Mouse (Mus musculus) E14TG2a.4 (cell line): ENCODE data around the gene Cyp4a29.
"Not testable (repeated sequence)": the region's sequence is repeated elsewhere in the genome, so short reads cannot be mapped to it uniquely, and the experiment has no call there.

Source experiments
- H3K27me3 ChIP-seq: 2 replicates; pipeline ENCODE4 v1.6.1; 2014; ENCODE audit warnings: low read length, control low read depth; ENCODE audit not compliant: insufficient read depth
- H3K36me3 ChIP-seq: 2 replicates; pipeline ENCODE4 v1.6.1; 2014; ENCODE audit warnings: low read length, control low read depth; ENCODE audit not compliant: insufficient read depth
- H3K4me1 ChIP-seq: replicated peaks from 2 replicates; pipeline ENCODE4 v1.6.1; 2014; ENCODE audit warnings: low read depth, low read length, control low read depth
- H3K4me3 ChIP-seq: replicated peaks from 2 replicates; pipeline ENCODE4 v1.5.1; 2014; ENCODE audit warnings: mild to moderate bottlenecking, low read length
- H3K9me3 ChIP-seq: 2 replicates; pipeline ENCODE4 v1.6.1; 2014; ENCODE audit warnings: low read length, control low read depth
- CTCF ChIP-seq: conservative IDR thresholded peaks from 2 replicates; pipeline ENCODE4 v1.5.1; 2014; ENCODE audit warnings: low read length
- NANOG ChIP-seq: IDR thresholded peaks from 2 replicates; pipeline ENCODE4 v1.6.1; 2014; ENCODE audit warnings: borderline replicate concordance, low read length, mixed read lengths
- POU5F1 ChIP-seq: IDR thresholded peaks from 2 replicates; pipeline ENCODE4 v1.6.1; 2014; ENCODE audit warnings: low read length, borderline replicate concordance

The Cyp4a29 gene

DNA sequence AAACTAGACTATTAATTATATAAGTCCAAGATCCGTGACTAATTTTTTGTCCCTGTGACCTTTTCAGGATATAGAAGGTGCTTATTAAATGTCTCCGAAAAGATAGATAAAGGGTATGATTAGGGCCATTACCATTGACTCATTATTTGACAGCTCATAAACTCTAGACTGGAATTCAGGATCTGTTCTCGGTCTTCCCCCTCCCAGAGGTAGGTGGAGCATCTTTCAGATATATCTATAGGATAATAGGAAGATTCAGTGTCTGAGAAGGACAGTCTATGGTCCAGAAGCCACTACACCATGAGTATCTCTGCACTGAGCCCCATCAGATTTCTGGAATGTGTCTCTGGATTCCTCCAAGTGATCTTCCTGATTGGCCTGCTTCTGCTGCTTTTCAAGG lies at the start of gene Cyp4a29:
Gene Cyp4a29, plus strand, starts transcription at position 301 of the 400 bp plus-strand sequence.
- Histone ChIP-seq H3K9me3 (no peaks in the 10 kb centered on the region), H3K4me1 (no peaks in the 10 kb centered on the region), H3K36me3 (no peaks in the 10 kb centered on the region), H3K27me3 (no peaks in the 10 kb centered on the region), H3K4me3 (no peak within 1 kb of the TSS)
- TF ChIP-seq NANOG, result no peak

- H3K4me3 ChIP-seq, H3K27me3 ChIP-seq, H3K36me3 ChIP-seq, H3K4me1 ChIP-seq: not testable (repeated sequence)
- peak; percentile 31; the same call in 1 of the 2 replicates for TF ChIP-seq NANOG
- H3K9me3 ChIP-seq, result peaks cover 76% of the 10 kb centered on the region
Observed at GRCm38 (mm10) chr4:115232901-115233300, 9.0 kb upstream of the Cyp4a29 start.

DNA sequence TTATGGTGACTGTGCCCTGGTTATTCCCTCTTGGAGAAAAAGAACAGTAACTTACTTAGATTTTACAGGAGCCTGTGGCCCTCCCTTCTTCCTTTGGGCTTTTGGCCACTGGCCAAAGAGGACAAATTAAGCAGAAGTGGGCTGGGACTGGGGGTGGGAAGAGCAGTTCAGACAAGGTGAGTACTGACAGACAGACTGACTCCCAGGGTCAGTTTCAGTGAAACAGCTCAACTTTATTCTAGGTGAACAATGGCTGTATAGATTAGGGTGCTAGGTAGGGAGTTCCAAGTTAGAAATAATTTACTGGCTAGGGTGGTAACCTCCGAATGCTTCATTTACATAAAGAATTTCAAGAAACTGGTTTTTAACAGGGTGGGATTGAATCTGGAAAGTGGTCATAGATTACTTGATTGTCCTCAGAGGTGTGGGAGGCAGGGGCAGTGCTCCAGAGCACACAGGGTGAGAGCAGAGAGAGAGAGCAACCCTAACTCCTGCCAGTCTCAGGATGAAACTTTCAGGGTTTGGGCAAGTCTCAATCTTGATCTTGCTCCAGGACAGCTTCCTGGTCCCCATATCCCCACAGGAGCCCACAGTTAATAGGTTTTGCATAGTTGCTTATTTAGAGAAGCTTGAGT lies 5.3 kb upstream of the Cyp4a29 start:
- peaks cover 41% of the 10 kb centered on the region for H3K9me3 ChIP-seq
- TF ChIP-seq NANOG (no peak), POU5F1 (no peak), CTCF (no peak)
- H3K36me3 ChIP-seq, result no peaks in the 10 kb centered on the region
- H3K27me3 ChIP-seq, result no peaks in the 10 kb centered on the region
- H3K4me1 ChIP-seq, result no peaks in the 10 kb centered on the region
- no peak overlapping the region for H3K4me3 ChIP-seq

- not testable (repeated sequence) for H3K9me3 ChIP-seq, H3K36me3 ChIP-seq, H3K27me3 ChIP-seq, H3K4me1 ChIP-seq, H3K4me3 ChIP-seq
Observed at GRCm38 (mm10) chr4:115264687-115265569, 23.0 kb downstream of the Cyp4a29 start.

- H3K4me1 ChIP-seq, H3K36me3 ChIP-seq, H3K4me3 ChIP-seq, H3K27me3 ChIP-seq: not testable (repeated sequence)
- peaks cover 59% of the 10 kb centered on the region for H3K9me3 ChIP-seq
Observed at GRCm38 (mm10) chr4:115278215-115278982, 36.5 kb downstream of the Cyp4a29 start.

GRCm38 (mm10) chr4:115280342-115280741 lies 38.5 kb downstream of the Cyp4a29 start:
- no peaks in the 10 kb centered on the region for H3K27me3 ChIP-seq
- TF ChIP-seq NANOG (no peak), POU5F1 (no peak), CTCF (no peak)
- H3K36me3 ChIP-seq, result no peaks in the 10 kb centered on the region
- H3K4me1 ChIP-seq, result no peaks in the 10 kb centered on the region
- H3K9me3 ChIP-seq, result peaks cover 58% of the 10 kb centered on the region
- no peak overlapping the region for H3K4me3 ChIP-seq

DNA sequence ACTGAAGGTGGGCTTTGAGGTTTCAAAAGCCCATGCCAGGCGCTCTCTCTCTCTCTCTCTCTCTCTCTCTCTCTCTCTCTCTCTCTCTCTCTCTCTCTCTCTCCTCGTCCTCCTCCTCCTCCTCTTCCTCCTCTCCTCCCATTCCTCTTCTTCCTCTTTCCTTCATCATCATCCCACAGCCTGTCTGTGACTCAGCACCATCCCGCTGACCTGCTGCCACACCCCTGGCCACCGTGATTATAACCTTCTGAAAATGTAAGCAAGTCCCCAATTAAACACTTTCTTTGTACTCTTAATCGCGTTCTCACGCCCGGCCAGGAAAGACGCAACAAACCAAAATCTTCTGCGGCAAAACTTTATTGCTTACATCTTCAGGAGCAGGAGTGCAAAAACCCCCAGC lies 38.9 kb downstream of the Cyp4a29 start:
- not testable (repeated sequence) for H3K4me3 ChIP-seq, H3K4me1 ChIP-seq, H3K36me3 ChIP-seq, H3K27me3 ChIP-seq
- H3K9me3 ChIP-seq, result peaks cover 54% of the 10 kb centered on the region

GRCm38 (mm10) chr4:115281231-115281767 lies 39.4 kb downstream of the Cyp4a29 start:
- peaks cover 49% of the 10 kb centered on the region for H3K9me3 ChIP-seq
- not testable (repeated sequence) for H3K27me3 ChIP-seq, H3K4me1 ChIP-seq, H3K4me3 ChIP-seq, H3K36me3 ChIP-seq

DNA sequence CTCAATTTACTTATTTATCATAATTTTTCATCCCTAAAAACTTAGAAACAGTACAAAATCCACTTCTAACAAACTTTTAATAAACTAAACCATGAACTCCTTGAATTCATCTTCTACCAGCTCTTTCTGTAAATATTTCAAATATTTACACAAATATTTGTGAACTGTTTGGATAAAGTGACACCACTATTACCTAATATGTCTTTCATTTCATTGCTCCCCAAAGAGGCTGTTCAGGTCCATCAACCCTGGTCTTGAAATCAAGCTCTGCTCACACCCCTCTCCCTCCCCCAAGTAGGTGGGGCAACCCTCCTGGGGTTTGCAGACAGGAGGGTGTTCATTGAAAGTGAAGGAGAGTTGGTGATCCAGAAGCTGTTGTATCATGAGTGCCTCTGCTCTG lies 56.9 kb downstream of the Cyp4a29 start, which contains the start of gene Cyp4a12a:
Gene Cyp4a12a, plus strand, starts transcription at position 301 of the 400 bp plus-strand sequence.
- H3K4me1 ChIP-seq, H3K27me3 ChIP-seq: not testable (repeated sequence)

More for the DNA sequence above, 56.9 kb downstream of the Cyp4a29 start, which contains the start of gene Cyp4a12a:
- H3K4me3 ChIP-seq, H3K36me3 ChIP-seq, H3K9me3 ChIP-seq: not testable (repeated sequence)
